Mouse (Mus musculus) neural tube, embryonic 10.5 days (tissue): ENCODE measurements around the gene Tubb2a.

Experiments
- DNase-seq: peaks from one replicate; pipeline ENCODE4 v3.0.0-alpha.2; 2017; ENCODE audit warnings: low spot score; ENCODE audit errors: extremely low spot score

The Tubb2a gene

GRCm38 (mm10) chr13:34051692-34052091 is 26.1 kb downstream of the Tubb2a start:
- DNase-seq: no peak

GRCm38 (mm10) chr13:34050479-34050878 is 27.3 kb downstream of the Tubb2a start:
- no peak for DNase-seq

- DNase-seq: no peak
Observed at GRCm38 (mm10) chr13:34047526-34047925, 30.3 kb downstream of the Tubb2a start.

GRCm38 (mm10) chr13:34046421-34047012 is 31.3 kb downstream of the Tubb2a start:
- DNase-seq: peak; percentile 62

- DNase-seq: no peak
Observed at GRCm38 (mm10) chr13:34045511-34046249, 32.1 kb downstream of the Tubb2a start.

- DNase-seq: no peak
Observed at GRCm38 (mm10) chr13:34043716-34044393, 34.0 kb downstream of the Tubb2a start.

GRCm38 (mm10) chr13:34040091-34040490 is 37.7 kb downstream of the Tubb2a start:
- no peak for DNase-seq

GRCm38 (mm10) chr13:34038901-34039341 is 38.9 kb downstream of the Tubb2a start:
- DNase-seq: no peak

GRCm38 (mm10) chr13:34038056-34038432 is 39.8 kb downstream of the Tubb2a start:
- no peak for DNase-seq

- DNase-seq: peak; percentile 89
Observed at GRCm38 (mm10) chr13:34037172-34038055, 40.4 kb downstream of the Tubb2a start, which contains the start of gene Bphl. Bphl (plus strand) TSS chr13:34037597.

GRCm38 (mm10) chr13:34036726-34037125 is 41.1 kb downstream of the Tubb2a start:
- DNase-seq: no peak

- no peak for DNase-seq
Observed at GRCm38 (mm10) chr13:34035424-34035823, 42.4 kb downstream of the Tubb2a start.

- no peak for DNase-seq
Observed at GRCm38 (mm10) chr13:34032041-34032440, 45.8 kb downstream of the Tubb2a start.
